Mouse (Mus musculus) C3H10T1/2 (cell line): ENCODE data around the gene Tom1l1. TPM values are rescaled to one million over a fixed set of nuclear protein-coding genes. Genes with fewer than 3 reads are reported as not detected.

Experiments used
- polyA plus RNA-seq, 2 experiments: library from polyadenylated mRNA; unstranded; fragments of >200 nt; fragmentation: generic; extraction: Trizol; gene quantifications; one replicate each; pipeline ENCODE4 v1.2.1; 2012; ENCODE audit warnings: missing spikeins in 2 of 2

Gene Tom1l1
- under 1 TPM; 0.14 to 0.77 TPM for polyA plus RNA-seq

DNA sequence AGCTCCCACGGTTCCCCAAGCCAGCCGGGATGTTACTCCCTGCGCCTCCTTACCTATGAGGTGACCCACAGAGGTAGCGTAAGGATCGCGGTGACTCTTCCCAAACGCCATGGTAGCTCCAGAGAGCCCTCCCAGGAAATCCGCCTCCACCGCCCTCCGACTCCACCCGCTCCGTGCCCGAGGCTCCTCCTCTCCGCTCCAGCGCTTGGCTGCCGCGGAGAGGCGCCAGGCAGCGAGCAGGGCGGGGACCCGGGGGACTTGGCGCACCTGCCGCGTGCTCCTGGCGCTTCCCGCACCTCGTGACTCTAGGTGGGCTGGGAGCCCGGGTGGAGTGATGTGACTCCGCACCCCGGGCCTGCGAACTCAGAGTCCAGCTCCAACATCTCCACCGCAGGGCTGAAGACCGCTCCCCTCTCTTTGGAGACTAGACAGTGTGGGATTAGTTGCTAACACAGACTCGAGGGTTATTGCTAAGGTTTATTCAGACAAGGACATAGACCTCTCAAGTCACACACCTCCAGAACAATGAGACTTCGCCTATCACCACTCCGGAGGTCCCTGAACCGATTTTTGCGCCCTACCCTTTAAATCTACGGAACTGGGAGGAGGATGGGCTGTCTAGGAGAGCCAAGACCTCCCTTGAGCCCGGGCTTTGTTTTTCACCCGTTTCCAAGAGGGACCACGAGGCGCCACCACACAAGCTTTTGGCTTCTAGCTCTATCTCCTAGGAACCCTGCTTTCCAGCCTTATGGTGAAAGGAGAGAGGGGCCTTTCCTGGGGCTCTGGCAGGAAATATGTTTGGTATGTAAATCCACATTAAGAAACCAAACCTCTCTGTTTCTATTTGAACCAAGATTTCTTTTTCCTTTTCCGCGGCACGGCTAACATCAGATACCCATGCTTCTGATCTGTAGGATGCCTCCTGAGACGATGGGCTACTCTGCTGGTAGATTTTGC lies at the start of gene Tom1l1:
Gene Tom1l1, minus strand, starts transcription at position 907 of the 957 bp plus-strand sequence.

DNA sequence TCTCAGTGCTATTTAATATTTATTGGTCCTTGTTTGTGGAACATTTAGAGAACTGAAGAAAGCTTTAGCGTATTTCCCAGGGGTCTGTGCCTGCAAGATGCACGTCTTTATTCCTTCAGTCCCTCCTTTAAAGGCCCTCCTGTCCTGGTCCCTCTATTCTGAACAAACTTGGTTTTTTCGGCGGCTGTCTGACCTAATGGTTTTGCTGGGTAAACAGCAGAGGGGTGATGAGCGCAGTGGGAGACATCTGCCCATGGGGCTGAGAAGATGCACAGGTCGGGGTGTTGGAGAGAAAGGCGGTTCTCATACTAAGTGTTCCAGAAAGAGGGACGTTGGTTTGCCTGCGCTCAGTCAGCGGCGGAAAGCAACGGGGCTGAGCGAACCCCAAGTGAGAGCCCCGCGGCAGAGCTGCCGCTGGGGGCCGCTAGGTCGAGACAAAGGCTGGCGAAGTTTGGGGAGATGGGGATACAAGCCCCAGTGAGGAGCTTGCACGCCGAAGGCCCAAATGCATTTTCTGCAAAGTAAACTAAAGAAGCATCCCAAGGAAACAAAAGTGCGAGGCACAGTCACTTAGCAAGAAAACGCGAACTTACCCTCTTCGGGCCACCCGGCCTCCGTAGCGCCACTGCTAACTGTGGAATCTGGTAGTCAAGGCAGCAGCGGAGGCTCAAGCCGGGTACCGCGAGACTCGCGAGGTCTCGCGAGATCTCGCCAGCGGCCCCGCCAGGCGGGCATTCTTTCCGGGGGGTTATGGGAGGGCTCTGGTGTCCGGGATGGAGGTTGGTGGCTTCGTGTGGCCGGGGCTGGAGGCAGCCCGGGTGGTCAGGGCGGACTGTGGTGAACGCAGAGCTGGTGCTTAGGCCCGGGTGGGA lies 50.5 kb downstream of the Tom1l1 start, which contains the start of the genes Stxbp4 and Cox11:
Gene Stxbp4, minus strand, starts transcription at position 645 of the 872 bp plus-strand sequence.
Gene Cox11, plus strand, starts transcription at position 734 of the 872 bp plus-strand sequence.

Other genes with a start within 250 kb of the Tom1l1 start
- gene Stxbp4, start 50.3 kb downstream of the Tom1l1 start, polyA plus RNA-seq = 1 to 10 TPM in 1 of 2 experiments, under 1 TPM in 1; 0.54 to 6.7 TPM
- gene Cox11, start 50.2 kb downstream of the Tom1l1 start, polyA plus RNA-seq = 1 to 10 TPM; 3.0 to 8.9 TPM